Mouse (Mus musculus): ENCODE measurements at regions not wholly inside any gene's neighbourhood (a gene's known extent, or its start where the extent isn't known, plus 50 kb on each side); places are given as distances from the start of the nearest gene placed in this dataset.
A peak's percentile ranks its signal among the peaks of the same experiment; 100 is the strongest.
"Not testable (repeated sequence)": the region's sequence is repeated elsewhere in the genome, so short reads cannot be mapped to it uniquely, and the experiment has no call there.

GRCm38 (mm10) chr6:103809986-103810341, 299.6 kb downstream of the Chl1 start:
- intact Hi-C loops (cut with DNase I): no loop called here
- no peak for DNase-seq (ENCODE audit: low spot score in 2 of 2)

- DNase-seq (ENCODE audit: low spot score in 2 of 2): peak; percentile 15 to 68
- intact Hi-C loops (cut with DNase I): no loop called here
Measured at GRCm38 (mm10) chr6:103810342-103811001, 300.1 kb downstream of the Chl1 start.

GRCm38 (mm10) chr6:103816396-103816795, 306.0 kb downstream of the Chl1 start:
- intact Hi-C loops (cut with DNase I); DNase-seq (ENCODE audit: low spot score in 2 of 2): not testable (repeated sequence)

- peak; percentile 23 to 36 for DNase-seq (ENCODE audit: low spot score in 2 of 2)
- intact Hi-C loops (cut with DNase I): no loop called here
Measured at GRCm38 (mm10) chr6:103826042-103826441, 315.7 kb downstream of the Chl1 start.

- no peak for DNase-seq (ENCODE audit: low spot score in 2 of 2)
Measured at GRCm38 (mm10) chr6:103827623-103828022, 317.2 kb downstream of the Chl1 start.

GRCm38 (mm10) chr6:103828866-103829265, 318.5 kb downstream of the Chl1 start:
- DNase-seq (ENCODE audit: low spot score in 2 of 2): no peak
- intact Hi-C loops (cut with DNase I): no loop called here

More at GRCm38 (mm10) chr6:103827623-103828022, 317.2 kb downstream of the Chl1 start:
- intact Hi-C loops (cut with DNase I): no loop called here

GRCm38 (mm10) chr6:103832301-103832700, 321.9 kb downstream of the Chl1 start:
- intact Hi-C loops (cut with DNase I): loop anchor here (2.0 to 10.0 kb wide), 2 partner anchors 92 to 192 kb away; no protein-coding TSS in a partner anchor

GRCm38 (mm10) chr6:103832808-103833207, 322.4 kb downstream of the Chl1 start:
- DNase-seq (ENCODE audit: low spot score in 2 of 2): peak in 1 of 2 experiments; percentile 49
- intact Hi-C loops (cut with DNase I): loop anchor here (2.0 to 10.0 kb wide), 2 partner anchors 92 to 192 kb away; no protein-coding TSS in a partner anchor

More at GRCm38 (mm10) chr6:103832301-103832700, 321.9 kb downstream of the Chl1 start:
- DNase-seq (ENCODE audit: low spot score in 2 of 2): no peak

GRCm38 (mm10) chr6:103833501-103834132, 323.2 kb downstream of the Chl1 start:
- peak; percentile 65 to 86 for DNase-seq (ENCODE audit: low spot score in 2 of 2)
- intact Hi-C loops (cut with DNase I): loop anchor here (2.0 to 10.0 kb wide), 2 partner anchors 91 to 191 kb away; no protein-coding TSS in a partner anchor

- DNase-seq (ENCODE audit: low spot score in 2 of 2): no peak
- intact Hi-C loops (cut with DNase I): loop anchor here (10.0 kb wide), 1 partner anchor 190 kb away; no protein-coding TSS in a partner anchor
Measured at GRCm38 (mm10) chr6:103834726-103835229, 324.4 kb downstream of the Chl1 start.

- intact Hi-C loops (cut with DNase I): no loop called here
- DNase-seq (ENCODE audit: low spot score in 2 of 2): no peak
Measured at GRCm38 (mm10) chr6:103859787-103860186, 349.4 kb downstream of the Chl1 start.

GRCm38 (mm10) chr6:103893455-103893854, 383.1 kb downstream of the Chl1 start:
- intact Hi-C loops (cut with DNase I): no loop called here
- DNase-seq (ENCODE audit: low spot score in 2 of 2): no peak

GRCm38 (mm10) chr6:103924504-103924903, 414.1 kb downstream of the Chl1 start:
- intact Hi-C loops (cut with DNase I): loop anchor here (2.0 to 10.0 kb wide), 2 partner anchors 92 to 180 kb away; no protein-coding TSS in a partner anchor
- peak; percentile 12 to 72 for DNase-seq (ENCODE audit: low spot score in 2 of 2)

- DNase-seq (ENCODE audit: low spot score in 2 of 2): peak in 1 of 2 experiments; percentile 86
- intact Hi-C loops (cut with DNase I): loop anchor here (10.0 kb wide), 1 partner anchor 182 kb away; no protein-coding TSS in a partner anchor
Measured at GRCm38 (mm10) chr6:103927094-103927493, 416.7 kb downstream of the Chl1 start.

- DNase-seq (ENCODE audit: low spot score in 2 of 2): no peak
- intact Hi-C loops (cut with DNase I): no loop called here
Measured at GRCm38 (mm10) chr6:103940345-103940744, 430.0 kb downstream of the Chl1 start.

- intact Hi-C loops (cut with DNase I): no loop called here
- peak in 1 of 2 experiments; percentile 73 for DNase-seq (ENCODE audit: low spot score in 2 of 2)
Measured at GRCm38 (mm10) chr6:103944361-103944760, 434.0 kb downstream of the Chl1 start.

GRCm38 (mm10) chr6:103947474-103947873, 437.1 kb downstream of the Chl1 start:
- no peak for DNase-seq (ENCODE audit: low spot score in 2 of 2)
- intact Hi-C loops (cut with DNase I): no loop called here

- intact Hi-C loops (cut with DNase I): no loop called here
- DNase-seq (ENCODE audit: low spot score in 2 of 2): no peak
Measured at GRCm38 (mm10) chr6:103953134-103953771, 442.9 kb downstream of the Chl1 start.

- peak in 1 of 2 experiments; percentile 65 for DNase-seq (ENCODE audit: low spot score in 2 of 2)
- intact Hi-C loops (cut with DNase I): no loop called here
Measured at GRCm38 (mm10) chr6:103959002-103959401, 448.6 kb downstream of the Chl1 start.

- intact Hi-C loops (cut with DNase I): no loop called here
Measured at GRCm38 (mm10) chr6:103967811-103968420, 457.5 kb downstream of the Chl1 start.

More at GRCm38 (mm10) chr6:103967811-103968420, 457.5 kb downstream of the Chl1 start:
- DNase-seq (ENCODE audit: low spot score in 2 of 2): no peak
